Mouse (Mus musculus) limb, embryonic 13.5 days (tissue): ENCODE results near the gene Slc4a10. TPM values are rescaled to one million over a fixed set of nuclear protein-coding genes. Genes with fewer than 3 reads are reported as not detected.

Experiments used
- ATAC-seq: fragments of 200-750 bp; cut with Nextera tagmentation; 2 replicates; pipeline ENCODE4 v1.8.0; 2017; ENCODE audit warnings: low read depth, moderate number of reproducible peaks, moderate TSS enrichment; ENCODE audit not compliant: low FRiP score
- H3K27ac ChIP-seq: fragments of 300-500 bp; sonication (generic); 2 replicates; pipeline ENCODE4 v1.5.1; 2015; ENCODE audit warnings: inconsistent platforms, mild to moderate bottlenecking, moderate library complexity
- H3K27me3 ChIP-seq: fragments of 300-500 bp; sonication (generic); 2 replicates; pipeline ENCODE4 v1.6.1; 2015; ENCODE audit warnings: mild to moderate bottlenecking, inconsistent platforms
- H3K36me3 ChIP-seq: fragments of 300-500 bp; sonication (generic); 2 replicates; pipeline ENCODE4 v1.6.1; 2015; ENCODE audit warnings: inconsistent platforms, mild to moderate bottlenecking, moderate library complexity
- H3K4me1 ChIP-seq: fragments of 300-500 bp; sonication (generic); 2 replicates; pipeline ENCODE4 v1.6.1; 2015; ENCODE audit warnings: inconsistent platforms
- H3K4me2 ChIP-seq: fragments of 300-500 bp; sonication (generic); replicated peaks from 2 replicates; pipeline ENCODE4 v1.6.1; 2015; ENCODE audit warnings: inconsistent platforms, mild to moderate bottlenecking, moderate library complexity
- H3K4me3 ChIP-seq: fragments of 300-500 bp; sonication (generic); 2 replicates; pipeline ENCODE4 v1.5.1; 2015; ENCODE audit warnings: moderate library complexity, mild to moderate bottlenecking, inconsistent platforms
- H3K9ac ChIP-seq: fragments of 300-500 bp; sonication (generic); 2 replicates; pipeline ENCODE4 v1.6.1; 2015; ENCODE audit warnings: mild to moderate bottlenecking, inconsistent platforms
- H3K9me3 ChIP-seq: fragments of 300-500 bp; sonication (generic); 2 replicates; pipeline ENCODE4 v1.6.1; 2016; ENCODE audit warnings: inconsistent platforms
- WGBS: fragments of 180-500 bp; shearing (Covaris S2); methylation state at CpG from one replicate; pipeline ENCODE4 v1.1.7; 2015; 5-methylcytosine and 5-hydroxymethylcytosine counted together
- polyA plus RNA-seq: library from polyadenylated mRNA; unstranded; fragments of >200 nt; fragmentation: Nextera tagmentation; extraction: Ambion mirVana; gene quantifications from 2 replicates; pipeline ENCODE4 v1.2.1, GENCODE M21; 2015

The Slc4a10 gene
- polyA plus RNA-seq, 1 experiment from 2014 or later: 0.13 TPM

DNA sequence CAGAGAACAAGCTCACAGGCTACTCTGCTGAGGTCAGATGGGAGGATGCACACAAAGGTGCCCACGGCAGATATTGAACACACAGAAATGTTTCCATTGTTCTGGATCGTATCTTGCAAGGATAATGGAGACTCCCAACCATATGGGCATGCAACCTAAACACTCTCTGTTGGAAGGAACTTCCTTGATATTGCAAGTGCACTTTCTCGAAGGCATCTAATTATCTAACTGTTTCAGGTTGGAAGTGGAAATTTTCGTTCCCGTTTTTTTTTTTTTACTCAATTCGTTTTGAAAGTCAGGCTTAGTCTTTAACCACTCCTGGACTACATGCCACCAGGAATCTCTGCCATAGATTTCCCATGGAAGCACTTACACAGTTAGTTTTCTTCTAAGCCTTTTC is 314.6 kb downstream of the Slc4a10 start:
- Histone ChIP-seq H3K27ac (no peak overlapping the region), H3K4me3 (no peak overlapping the region), H3K9me3 (no peaks in the 10 kb centered on the region), H3K4me2 (no peak overlapping the region), H3K27me3 (no peaks in the 10 kb centered on the region), H3K36me3 (no peaks in the 10 kb centered on the region), H3K9ac (no peak overlapping the region), H3K4me1 (no peaks in the 10 kb centered on the region)
- WGBS: 86% methylated on average over 6 of the region's 6 CpGs
- no peak for ATAC-seq

DNA sequence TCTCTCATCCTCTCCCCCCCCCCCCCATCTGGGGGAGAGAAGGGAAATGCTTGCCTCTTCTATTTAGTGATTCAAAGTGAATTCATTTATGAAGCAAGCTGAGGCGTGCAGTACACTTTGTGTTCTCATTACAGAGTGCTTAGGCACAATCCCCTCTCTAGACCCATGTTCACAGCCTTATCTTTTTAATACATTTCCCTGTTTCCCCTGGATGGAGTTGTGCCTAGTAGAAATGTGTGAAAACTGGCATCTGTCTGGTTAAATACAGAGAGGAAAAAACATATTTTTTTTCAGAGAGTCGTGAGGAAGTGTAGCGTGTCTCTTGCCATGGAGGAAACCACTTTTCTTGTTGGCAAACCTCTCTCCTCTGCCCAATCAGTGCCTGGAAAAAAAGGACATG is 315.3 kb downstream of the Slc4a10 start:
- H3K4me3 ChIP-seq: no peak overlapping the region
- 80% methylated on average over 3 of the region's 3 CpGs for WGBS
- H3K9ac ChIP-seq: no peak overlapping the region
- H3K27ac ChIP-seq: no peak overlapping the region
- no peaks in the 10 kb centered on the region for H3K4me1 ChIP-seq
- no peak for ATAC-seq
- no peaks in the 10 kb centered on the region for H3K27me3 ChIP-seq
- H3K36me3 ChIP-seq: no peaks in the 10 kb centered on the region
- H3K9me3 ChIP-seq: no peaks in the 10 kb centered on the region
- no peak overlapping the region for H3K4me2 ChIP-seq

DNA sequence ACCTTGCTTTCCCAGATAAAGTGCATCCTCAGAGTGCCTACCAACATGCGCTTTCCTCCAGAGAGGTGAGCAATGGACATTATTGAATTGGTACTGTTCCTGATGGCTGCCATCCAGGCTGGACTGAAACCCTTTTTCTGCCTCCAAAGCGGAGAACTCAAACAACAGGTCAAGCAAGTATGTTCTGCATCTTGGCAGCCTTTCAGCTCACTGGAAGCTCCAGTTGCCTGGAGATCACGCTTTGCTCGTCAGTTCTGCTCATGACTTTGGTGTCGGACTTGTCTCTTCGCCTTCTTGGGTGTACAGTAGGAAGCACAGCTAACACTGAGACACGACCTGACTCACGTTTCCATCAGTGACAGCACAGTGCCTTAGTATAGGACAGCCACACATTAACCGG is 315.9 kb downstream of the Slc4a10 start:
- Histone ChIP-seq H3K9ac (no peak overlapping the region), H3K4me3 (no peak overlapping the region), H3K4me2 (no peak overlapping the region), H3K27me3 (no peaks in the 10 kb centered on the region), H3K27ac (no peak overlapping the region), H3K36me3 (no peaks in the 10 kb centered on the region), H3K4me1 (no peaks in the 10 kb centered on the region), H3K9me3 (no peaks in the 10 kb centered on the region)
- ATAC-seq: no peak
- 88% methylated on average over 9 of the region's 9 CpGs for WGBS

DNA sequence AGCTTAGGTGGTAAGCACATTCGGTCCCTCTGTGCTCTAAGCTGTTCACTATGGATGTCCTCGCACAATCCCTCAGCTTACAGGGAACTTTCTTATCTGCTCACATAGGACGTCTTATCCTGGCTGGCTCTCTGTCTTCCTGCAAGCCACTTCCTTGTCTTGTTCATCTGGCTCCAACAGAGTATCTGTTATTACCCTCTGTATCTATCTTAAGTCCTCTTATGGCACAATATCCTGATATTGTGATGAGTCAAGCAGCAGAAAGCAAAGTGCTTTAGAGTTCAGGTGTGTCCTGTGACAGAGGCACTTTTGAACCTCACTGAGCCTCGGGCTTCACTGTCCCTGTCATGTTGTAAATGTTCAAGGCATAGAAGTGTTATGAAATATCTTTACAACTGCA is 317.3 kb downstream of the Slc4a10 start:
- Histone ChIP-seq H3K27me3 (no peaks in the 10 kb centered on the region), H3K4me1 (no peaks in the 10 kb centered on the region), H3K4me2 (no peak overlapping the region), H3K4me3 (no peak overlapping the region), H3K36me3 (no peaks in the 10 kb centered on the region), H3K9me3 (no peaks in the 10 kb centered on the region), H3K27ac (no peak overlapping the region), H3K9ac (no peak overlapping the region)
- ATAC-seq: no peak
- 84% methylated on average over 4 of the region's 4 CpGs for WGBS

DNA sequence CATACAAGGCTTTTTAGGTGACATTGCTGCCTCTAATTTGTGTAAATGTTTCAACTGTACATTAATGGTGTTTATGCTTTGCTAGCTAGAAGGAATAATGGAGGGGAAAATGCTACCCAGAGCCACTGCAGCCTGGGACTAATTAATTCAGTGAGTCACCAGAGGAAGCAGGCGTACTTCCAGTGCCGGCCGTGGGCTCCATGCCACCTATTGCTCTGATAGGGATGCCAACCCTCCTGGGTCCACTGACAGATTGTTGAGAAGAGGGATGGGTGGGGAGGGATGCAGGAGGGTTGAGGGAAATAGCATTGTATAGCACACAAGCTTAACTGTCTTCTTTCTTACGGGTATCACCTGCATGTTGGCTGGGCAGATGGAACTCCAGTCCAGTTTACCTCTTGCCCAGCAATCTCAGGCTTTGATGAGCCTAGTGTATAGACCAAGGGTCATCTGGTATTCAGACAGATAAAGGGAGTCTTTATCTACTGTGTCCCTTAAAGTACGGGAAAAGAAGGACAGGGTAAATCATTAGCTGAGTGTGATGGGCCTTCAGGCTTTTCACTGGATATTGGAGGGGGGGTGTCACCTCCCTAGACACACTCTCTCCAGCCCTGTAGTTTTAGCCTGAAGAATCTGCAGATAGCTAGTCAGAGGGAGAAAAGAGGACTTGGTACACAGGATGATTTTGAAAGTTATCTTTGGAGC is 322.2 kb downstream of the Slc4a10 start:
- no peak overlapping the region for H3K27ac ChIP-seq
- no peaks in the 10 kb centered on the region for H3K4me1 ChIP-seq
- no peak overlapping the region for H3K4me3 ChIP-seq
- H3K36me3 ChIP-seq: no peaks in the 10 kb centered on the region
- no peak for ATAC-seq
- no peak overlapping the region for H3K4me2 ChIP-seq
- H3K9me3 ChIP-seq: no peaks in the 10 kb centered on the region
- H3K9ac ChIP-seq: no peak overlapping the region
- WGBS: 66% methylated on average over 5 of the region's 5 CpGs
- no peaks in the 10 kb centered on the region for H3K27me3 ChIP-seq

DNA sequence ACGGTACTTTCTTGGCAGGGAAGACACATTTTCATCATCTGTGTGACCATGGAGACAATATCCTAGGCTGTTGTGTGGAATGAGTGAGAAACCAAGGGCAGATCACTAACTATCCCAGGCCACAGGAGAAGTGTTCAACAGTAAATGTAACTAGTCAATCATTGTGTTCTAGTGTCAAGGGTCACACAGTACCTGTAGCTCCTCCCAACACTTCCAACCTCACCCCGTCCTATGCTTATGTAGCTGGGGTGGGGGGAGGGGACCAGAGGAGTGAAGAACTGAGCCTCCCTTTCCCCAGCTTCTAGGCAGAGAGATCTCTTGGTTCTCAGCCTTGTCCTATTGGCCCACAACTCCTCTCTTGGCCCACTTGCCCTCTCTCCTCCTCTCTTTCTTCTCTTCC is 323.8 kb downstream of the Slc4a10 start:
- Histone ChIP-seq H3K27ac (no peak overlapping the region), H3K4me3 (no peak overlapping the region), H3K27me3 (no peaks in the 10 kb centered on the region), H3K4me2 (no peak overlapping the region), H3K9ac (no peak overlapping the region), H3K9me3 (no peaks in the 10 kb centered on the region), H3K4me1 (no peaks in the 10 kb centered on the region), H3K36me3 (no peaks in the 10 kb centered on the region)
- ATAC-seq: no peak
- WGBS: 70% methylated on average over 2 of the region's 2 CpGs

DNA sequence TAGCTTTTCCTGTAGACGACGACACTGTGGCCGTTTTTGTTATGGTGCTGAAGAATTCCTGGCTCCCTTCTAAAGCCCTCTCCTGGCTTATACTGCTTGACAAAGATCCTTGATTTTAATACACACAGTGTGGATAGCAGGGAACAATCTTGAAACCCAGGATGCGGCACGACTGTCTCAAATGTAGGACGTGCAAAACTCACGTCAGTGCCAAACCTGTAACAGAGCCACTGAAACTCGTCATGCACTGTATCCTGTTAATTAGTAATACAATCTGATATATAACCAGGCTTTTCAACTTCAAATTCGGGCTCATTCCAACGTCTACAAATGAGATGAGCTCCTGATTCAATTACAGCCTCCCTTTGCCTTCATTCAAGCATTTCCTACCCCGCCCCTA is 327.4 kb downstream of the Slc4a10 start:
- WGBS: 67% methylated on average over 11 of the region's 11 CpGs

More for the DNA sequence above, 327.4 kb downstream of the Slc4a10 start:
- H3K27ac ChIP-seq: no peak overlapping the region
- H3K9ac ChIP-seq: no peak overlapping the region
- no peaks in the 10 kb centered on the region for H3K9me3 ChIP-seq
- H3K4me1 ChIP-seq: no peaks in the 10 kb centered on the region
- no peak for ATAC-seq
- no peak overlapping the region for H3K4me3 ChIP-seq
- no peaks in the 10 kb centered on the region for H3K36me3 ChIP-seq
- H3K27me3 ChIP-seq: no peaks in the 10 kb centered on the region
- H3K4me2 ChIP-seq: no peak overlapping the region

Other genes with a start within 250 kb of the Slc4a10 start
- 0.18 and 0.28 TPM in 2 replicates for gene Tbr1, start 243.5 kb upstream of the Slc4a10 start, polyA plus RNA-seq